Mouse (Mus musculus) heart, postnatal 0 days (tissue): Measurements from ENCODE around the gene Eya3.

ENCODE experiments used
- CTCF ChIP-seq: IDR thresholded peaks from 2 replicates; pipeline ENCODE4 v1.5.1; 2016; ENCODE audit warnings: antibody characterized with exemption, control low read depth, low read depth
- EP300 ChIP-seq: IDR thresholded peaks from 2 replicates; pipeline ENCODE4 v1.6.1; 2016; ENCODE audit warnings: antibody characterized with exemption, low read depth

DNA sequence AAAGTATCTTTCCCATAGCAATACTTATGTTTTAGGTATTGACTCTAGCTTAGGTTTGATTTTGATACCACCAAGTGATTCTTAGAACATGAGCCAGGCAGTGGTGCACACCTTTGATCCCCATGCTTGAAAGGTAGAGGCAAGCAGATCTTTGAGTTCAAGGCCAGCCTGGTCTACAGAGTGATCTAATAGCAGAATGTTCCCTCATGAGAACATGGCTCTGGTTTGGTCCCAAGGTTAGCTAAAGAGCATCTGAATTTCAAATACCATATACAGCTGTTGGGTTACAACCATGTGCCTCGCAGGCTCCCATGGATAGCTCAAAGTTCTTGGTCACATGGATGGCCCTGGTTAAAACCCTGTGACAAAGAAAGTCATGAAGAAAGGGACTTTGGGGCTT lies 79.5 kb downstream of the Eya3 start:
- TF ChIP-seq CTCF (no peak), EP300 (no peak)
